Mouse (Mus musculus) kidney, adult 9 months (tissue): ENCODE results near the gene C2cd2l.
"Not testable (repeated sequence)": the region's sequence is repeated elsewhere in the genome, so short reads cannot be mapped to it uniquely, and the experiment has no call there.

Experiments
- DNase-seq: peaks from one replicate; pipeline ENCODE4 v3.0.0; 2022

Gene C2cd2l

DNA sequence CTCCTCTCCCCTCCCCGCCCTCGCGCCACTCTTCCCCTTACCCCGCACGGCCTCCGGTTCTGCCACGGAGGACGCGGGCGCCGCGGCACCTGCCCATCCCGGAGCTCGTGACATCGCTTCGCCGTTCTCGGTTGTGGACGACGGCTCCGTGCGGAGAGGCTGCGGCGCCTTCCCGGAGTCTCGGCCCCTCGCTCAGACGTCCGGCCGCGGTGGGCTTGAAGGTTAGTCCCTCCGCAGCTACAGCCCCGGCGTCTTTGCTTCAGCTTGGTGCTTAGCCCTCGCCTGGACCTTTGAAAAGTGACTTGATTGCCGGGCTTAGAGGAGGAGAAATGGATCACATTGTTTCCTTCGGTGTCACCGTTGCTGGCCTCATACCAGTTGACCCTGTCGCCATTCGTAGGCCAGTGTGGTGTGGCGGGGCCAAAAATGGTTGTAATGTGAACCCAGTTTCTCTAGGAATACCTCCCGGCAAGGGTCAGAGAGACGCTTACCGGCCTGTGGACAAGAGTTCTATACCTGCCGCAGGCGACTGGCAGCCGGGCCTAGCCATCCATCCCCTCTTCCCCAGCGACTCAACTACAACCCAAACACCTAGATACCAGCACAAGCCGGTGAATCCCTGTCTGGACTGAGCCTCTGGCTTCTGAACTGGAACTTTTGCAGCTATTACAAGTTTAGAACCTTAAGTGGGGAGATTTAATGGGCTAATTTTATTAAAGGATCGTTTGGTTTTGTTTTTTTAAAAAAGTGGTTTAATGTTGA, 15.4 kb upstream of the C2cd2l start:
- DNase-seq, result no peak

- peak; percentile 100 for DNase-seq
Measured at GRCm38 (mm10) chr9:44334396-44335330, 14.6 kb upstream of the C2cd2l start, which contains the start of gene H2afx. TSS of gene H2afx (plus strand) at chr9:44334694.

GRCm38 (mm10) chr9:44332918-44333638, 13.0 kb upstream of the C2cd2l start:
- no peak for DNase-seq

DNA sequence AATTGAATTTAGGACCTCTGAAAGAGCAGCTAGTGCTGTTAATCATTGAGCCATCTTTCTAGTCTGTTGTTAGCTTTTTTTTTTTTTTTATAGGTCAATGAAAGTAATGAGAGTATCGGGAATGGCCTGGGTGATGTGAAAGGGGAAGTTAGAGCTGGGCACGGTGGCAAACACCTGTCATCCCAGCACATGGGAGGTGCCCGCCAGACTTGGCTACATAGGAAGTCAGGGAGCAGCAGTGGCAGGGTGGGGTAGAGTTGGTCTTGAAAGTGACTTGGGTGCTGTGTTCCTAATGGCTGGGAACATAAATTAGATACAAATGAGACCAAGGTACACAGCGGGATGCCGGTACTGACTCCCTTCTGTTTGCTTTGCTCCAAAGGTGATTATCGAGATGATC, 10.7 kb upstream of the C2cd2l start:
- DNase-seq, result no peak

GRCm38 (mm10) chr9:44327926-44328325, 7.8 kb upstream of the C2cd2l start:
- DNase-seq, result no peak

DNA sequence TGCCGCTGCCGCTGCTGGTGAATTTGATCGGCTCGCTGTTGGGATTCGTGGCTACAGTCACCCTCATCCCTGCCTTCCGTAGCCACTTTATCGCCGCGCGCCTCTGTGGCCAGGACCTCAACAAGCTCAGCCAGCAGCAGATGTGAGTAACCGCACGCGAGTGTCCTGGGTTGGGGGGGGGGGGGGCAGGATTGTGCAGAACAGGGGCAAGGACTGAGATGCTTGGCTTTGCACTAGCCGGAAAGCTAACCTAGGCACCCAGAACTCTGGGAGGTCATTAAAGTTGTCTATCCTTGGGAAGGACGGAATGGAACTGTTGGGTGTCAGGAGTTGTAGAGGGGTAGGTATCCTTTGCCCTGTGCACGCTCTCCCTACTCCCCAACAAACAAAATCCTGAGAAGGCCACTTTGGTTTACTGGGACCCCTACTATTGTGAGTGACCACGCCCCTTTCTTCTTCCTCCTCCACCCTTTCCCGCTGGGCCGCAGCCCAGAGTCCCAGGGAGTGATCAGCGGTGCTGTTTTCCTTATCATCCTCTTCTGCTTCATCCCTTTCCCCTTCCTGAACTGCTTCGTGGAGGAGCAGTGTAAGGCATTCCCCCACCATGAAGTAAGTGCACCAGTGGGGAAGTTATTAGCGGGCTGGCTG, 7.1 kb upstream of the C2cd2l start:
- no peak for DNase-seq

- DNase-seq, result peak; percentile 94
Measured at GRCm38 (mm10) chr9:44326371-44327063, 6.4 kb upstream of the C2cd2l start.

DNA sequence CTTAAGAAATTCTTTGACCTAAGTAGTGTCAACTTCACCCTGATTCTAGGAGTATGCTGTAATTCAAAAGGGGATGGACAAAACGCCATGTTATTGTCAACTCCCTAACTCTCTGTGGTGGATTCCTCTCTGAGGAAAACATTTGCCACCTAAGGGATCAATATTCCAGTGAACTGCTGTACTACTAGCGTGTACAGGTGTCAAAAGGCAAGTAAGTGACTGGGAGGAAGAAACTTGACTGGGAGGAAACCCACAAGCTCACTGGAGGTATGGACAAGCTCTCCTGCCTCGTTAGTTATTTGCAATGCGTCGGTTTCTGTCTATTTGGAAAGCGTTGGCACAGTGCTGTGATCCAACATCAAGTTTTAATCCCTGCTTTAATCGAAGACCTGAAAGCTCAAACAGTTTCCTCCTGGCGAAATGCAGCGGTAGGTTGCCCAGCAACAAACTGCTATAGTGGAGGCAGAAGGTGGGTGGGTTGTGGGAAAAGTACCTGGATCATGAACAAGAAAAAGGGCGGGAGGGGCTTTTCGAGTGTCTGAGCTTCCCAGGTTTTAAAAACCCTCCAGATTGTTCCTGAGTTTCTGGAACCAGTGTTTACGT, 5.8 kb upstream of the C2cd2l start, which contains the start of gene Dpagt1:
Dpagt1 (plus strand) TSS at position 252 of the 603 bp plus-strand sequence.
- DNase-seq, result no peak

GRCm38 (mm10) chr9:44325032-44325767, 5.1 kb upstream of the C2cd2l start:
- DNase-seq, result not testable (repeated sequence)

- DNase-seq, result no peak
Measured at GRCm38 (mm10) chr9:44324147-44324546, 4.1 kb upstream of the C2cd2l start.

- not testable (repeated sequence) for DNase-seq
Measured at GRCm38 (mm10) chr9:44323656-44324055, 3.6 kb upstream of the C2cd2l start.

- DNase-seq, result no peak
Measured at GRCm38 (mm10) chr9:44320799-44321133, 681 bp upstream of the C2cd2l start.

GRCm38 (mm10) chr9:44319105-44319886, 789 bp downstream of the C2cd2l start:
- no peak for DNase-seq

DNA sequence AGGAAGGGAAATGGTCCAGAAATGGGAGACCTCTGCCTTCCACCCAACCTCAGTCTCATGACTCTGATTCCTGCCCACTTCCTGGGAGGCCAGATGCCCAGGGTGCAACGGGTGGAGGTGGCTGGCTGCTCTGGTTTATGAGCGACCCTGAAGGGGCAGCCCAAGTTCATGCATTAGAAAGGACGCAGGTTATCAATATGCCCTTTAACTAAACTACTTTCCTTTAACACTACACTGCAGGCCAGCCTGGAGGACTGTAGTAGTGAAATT, 1.3 kb downstream of the C2cd2l start:
- peak; percentile 83 for DNase-seq

- peak; percentile 88 for DNase-seq
Measured at GRCm38 (mm10) chr9:44318076-44318825, 1.8 kb downstream of the C2cd2l start.

DNA sequence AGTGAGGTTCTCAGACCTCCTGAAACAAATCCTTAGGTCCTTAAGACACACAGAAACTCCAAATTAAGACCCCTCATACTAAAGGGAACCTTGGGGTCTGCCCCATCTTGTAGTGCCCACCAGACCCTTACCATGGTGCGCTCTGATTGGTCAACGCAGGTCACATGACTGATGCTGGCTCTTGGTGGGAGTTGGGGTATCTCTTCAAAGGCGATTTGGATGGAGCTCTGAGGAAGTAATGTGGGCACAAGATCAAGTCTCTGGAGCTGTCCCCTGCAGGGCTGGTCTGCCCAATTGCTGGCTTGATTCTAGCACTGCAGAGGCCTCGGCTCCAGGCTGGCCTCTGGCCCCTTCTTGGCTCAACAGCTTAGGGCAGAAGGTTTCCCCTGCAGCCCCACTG, 2.6 kb downstream of the C2cd2l start:
- DNase-seq, result no peak

GRCm38 (mm10) chr9:44314910-44315309, 5.2 kb downstream of the C2cd2l start:
- DNase-seq, result no peak

- DNase-seq, result no peak
Measured at GRCm38 (mm10) chr9:44314257-44314547, 5.9 kb downstream of the C2cd2l start.

- DNase-seq, result no peak
Measured at GRCm38 (mm10) chr9:44313476-44314256, 6.4 kb downstream of the C2cd2l start.
